Mouse (Mus musculus) left cerebral cortex, adult 2 months (tissue): ENCODE data around the gene Ltbp1. TPM values are rescaled to one million over a fixed set of nuclear protein-coding genes. Genes with fewer than 3 reads are reported as not detected.
A peak's percentile ranks its signal among the peaks of the same experiment; 100 is the strongest.

Experiments
- DNase-seq, 2 experiments: peaks; one replicate each; pipeline ENCODE4 v3.0.0; 2021 to 2022; ENCODE audit warnings: low spot score in 2 of 2, mixed read lengths in 1 of 2; ENCODE audit errors: extremely low spot score in 1 of 2
- H3K27ac ChIP-seq: fragments of 200-600 bp; 2 replicates; pipeline ENCODE4 v1.8.1; 2022
- H3K4me3 ChIP-seq: fragments of 200-600 bp; 2 replicates; pipeline ENCODE4 v1.8.1; 2022
- CTCF ChIP-seq: fragments of 200-600 bp; IDR thresholded peaks from 2 replicates; pipeline ENCODE4 v1.8.1; 2022; ENCODE audit warnings: antibody characterized with exemption, mild to moderate bottlenecking, moderate library complexity
- intact Hi-C: fragments of 180-260 bp; cut with DNase I; formaldehyde crosslinking; loops from one replicate; pipeline ENCODE4 v1.15.1; 2025
- total RNA-seq, 2 experiments: library from RNA; stranded (reverse); gene quantifications; 2 replicates each; pipeline ENCODE4 v1.2.3; 2021

Ltbp1 gene
- total RNA-seq, 2 experiments from 2014 or later, result 8.5 to 9.3 TPM

GRCm38 (mm10) chr17:75097367-75097766, 92.0 kb downstream of the Ltbp1 start:
- Histone ChIP-seq H3K4me3 (no peak overlapping the region), H3K27ac (no peak overlapping the region)
- intact Hi-C loops, result no loop called here
- DNase-seq, result no peak
- TF ChIP-seq CTCF, result no peak

GRCm38 (mm10) chr17:75101215-75101614, 95.8 kb downstream of the Ltbp1 start:
- Histone ChIP-seq H3K27ac (no peak overlapping the region), H3K4me3 (no peak overlapping the region)
- TF ChIP-seq CTCF, result no peak
- intact Hi-C loops, result no loop called here
- DNase-seq, result no peak

GRCm38 (mm10) chr17:75101994-75102393, 96.6 kb downstream of the Ltbp1 start:
- intact Hi-C loops, result no loop called here
- Histone ChIP-seq H3K4me3 (no peak overlapping the region), H3K27ac (no peak overlapping the region)
- DNase-seq, result no peak
- TF ChIP-seq CTCF, result no peak

GRCm38 (mm10) chr17:75107412-75107811, 102.0 kb downstream of the Ltbp1 start:
- DNase-seq, result peak in 1 of 2 experiments; percentile 20
- no peak overlapping the region for H3K4me3 ChIP-seq
- intact Hi-C loops, result no loop called here
- TF ChIP-seq CTCF, result no peak
- H3K27ac ChIP-seq, result no peak overlapping the region

GRCm38 (mm10) chr17:75107879-75108278, 102.5 kb downstream of the Ltbp1 start:
- intact Hi-C loops, result no loop called here
- no peak for TF ChIP-seq CTCF
- Histone ChIP-seq H3K27ac (no peak overlapping the region), H3K4me3 (no peak overlapping the region)
- no peak for DNase-seq

GRCm38 (mm10) chr17:75109081-75109716, 103.8 kb downstream of the Ltbp1 start:
- DNase-seq, result no peak
- intact Hi-C loops, result no loop called here
- no peak for TF ChIP-seq CTCF
- Histone ChIP-seq H3K27ac (no peak overlapping the region), H3K4me3 (no peak overlapping the region)

- DNase-seq, result no peak
- no peak overlapping the region for H3K4me3 ChIP-seq
- TF ChIP-seq CTCF, result no peak
- no peak overlapping the region for H3K27ac ChIP-seq
- intact Hi-C loops, result no loop called here
Observed at GRCm38 (mm10) chr17:75110252-75111205, 105.2 kb downstream of the Ltbp1 start.

- no peak for DNase-seq
- intact Hi-C loops, result no loop called here
- Histone ChIP-seq H3K27ac (no peak overlapping the region), H3K4me3 (no peak overlapping the region)
- TF ChIP-seq CTCF, result no peak
Observed at GRCm38 (mm10) chr17:75115594-75115993, 110.2 kb downstream of the Ltbp1 start.

- DNase-seq, result no peak
- no peak for TF ChIP-seq CTCF
- intact Hi-C loops, result no loop called here
- no peak overlapping the region for H3K4me3 ChIP-seq
- H3K27ac ChIP-seq, result no peak overlapping the region
Observed at GRCm38 (mm10) chr17:75118896-75119295, 113.5 kb downstream of the Ltbp1 start.

GRCm38 (mm10) chr17:75119422-75119821, 114.1 kb downstream of the Ltbp1 start:
- TF ChIP-seq CTCF, result no peak
- DNase-seq, result no peak
- intact Hi-C loops, result no loop called here

GRCm38 (mm10) chr17:75120071-75120470, 114.7 kb downstream of the Ltbp1 start:
- no peak for DNase-seq
- peak; percentile 32 for TF ChIP-seq CTCF
- Histone ChIP-seq H3K27ac (no peak overlapping the region), H3K4me3 (no peak overlapping the region)
- intact Hi-C loops, result no loop called here

More at GRCm38 (mm10) chr17:75119422-75119821, 114.1 kb downstream of the Ltbp1 start:
- Histone ChIP-seq H3K27ac (no peak overlapping the region), H3K4me3 (no peak overlapping the region)

- no peak overlapping the region for H3K27ac ChIP-seq
- TF ChIP-seq CTCF, result peak; percentile 23
- no peak for DNase-seq
- no peak overlapping the region for H3K4me3 ChIP-seq
- intact Hi-C loops, result no loop called here
Observed at GRCm38 (mm10) chr17:75122584-75123282, 117.4 kb downstream of the Ltbp1 start.
